Comparison of ENCODE assay signal across 8 mouse cellular contexts in genomic region chr5:57714621-57715523, GRCm38 (mm10). TPM values are rescaled to one million over a fixed set of nuclear protein-coding genes. Genes with fewer than 3 reads are reported as not detected.
DNase-seq lines count a peak whose midpoint lies in the region; ATAC-seq and TF ChIP-seq lines count a peak whose summit lies in the region.

No protein-coding gene starts in this region.

- peak overlapping the region; percentile 91 for H3K4me2 ChIP-seq in embryonic facial prominence, embryonic 13.5 days
- H3K4me2 ChIP-seq in kidney, embryonic 16.5 days (replicated peaks; ENCODE audit: low read depth, low read length), result peak overlapping the region; percentile 76

- peaks cover 3% of the 10 kb centered on the region; the same call in 1 of the 2 replicates for H3K4me1 ChIP-seq in embryonic facial prominence, embryonic 13.5 days
- no peaks in the 10 kb centered on the region for H3K4me1 ChIP-seq in heart, embryonic 10.5 days
- peaks cover 8% of the 10 kb centered on the region for H3K4me1 ChIP-seq in kidney, embryonic 16.5 days (ENCODE audit: insufficient read depth, low read length)
- peaks cover 9% of the 10 kb centered on the region for H3K4me1 ChIP-seq in liver, adult 2 months (ENCODE audit: control insufficient read depth, insufficient read depth, low read length)

- under 1% methylated on average over 40 of the region's 45 CpGs for WGBS in embryonic facial prominence, embryonic 13.5 days
- under 1% methylated on average over 44 of the region's 45 CpGs for WGBS in heart, embryonic 10.5 days
- WGBS in kidney, embryonic 16.5 days, result 0% methylated on average over 38 of the region's 45 CpGs
- WGBS in liver, adult 2 months, result under 1% methylated on average over 45 of the region's 45 CpGs

- no peaks in the 10 kb centered on the region for H3K36me3 ChIP-seq in embryonic facial prominence, embryonic 13.5 days
- no peaks in the 10 kb centered on the region for H3K36me3 ChIP-seq in heart, embryonic 10.5 days
- H3K36me3 ChIP-seq in kidney, embryonic 16.5 days (ENCODE audit: insufficient read depth, low read length), result no peaks in the 10 kb centered on the region
- H3K36me3 ChIP-seq in liver, adult 2 months (ENCODE audit: control insufficient read depth, insufficient read depth, low read length), result no peaks in the 10 kb centered on the region

- peaks cover 4% of the 10 kb centered on the region for H3K27me3 ChIP-seq in embryonic facial prominence, embryonic 13.5 days
- H3K27me3 ChIP-seq in heart, embryonic 10.5 days (ENCODE audit: insufficient read depth, poor library complexity, severe bottlenecking), result no peaks in the 10 kb centered on the region
- H3K27me3 ChIP-seq in kidney, embryonic 16.5 days (ENCODE audit: insufficient read depth, low read length), result peaks cover 5% of the 10 kb centered on the region; the same call in 1 of the 2 replicates
- H3K27me3 ChIP-seq in liver, adult 2 months (ENCODE audit: control insufficient read depth, insufficient read depth, low read length), result peaks cover 20% of the 10 kb centered on the region

- peak overlapping the region; percentile 96 for H3K27ac ChIP-seq in embryonic facial prominence, embryonic 13.5 days
- peak overlapping the region; percentile 96 for H3K27ac ChIP-seq in heart, embryonic 10.5 days
- H3K27ac ChIP-seq in kidney, embryonic 16.5 days (ENCODE audit: low read length), result peak overlapping the region; percentile 66
- H3K27ac ChIP-seq in liver, adult 2 months (replicated peaks; ENCODE audit: insufficient read depth, low read depth, low read length), result no peak overlapping the region; the same call in 1 of the 2 replicates

- TF ChIP-seq POLR2A in liver, adult 2 months (IDR thresholded peaks at IDR 0.05; ENCODE audit: extremely low read depth, insufficient read depth, low read length), result no peak

- no peaks in the 10 kb centered on the region for H3K9me3 ChIP-seq in embryonic facial prominence, embryonic 13.5 days
- no peaks in the 10 kb centered on the region for H3K9me3 ChIP-seq in heart, embryonic 10.5 days
- no peaks in the 10 kb centered on the region for H3K9me3 ChIP-seq in kidney, embryonic 16.5 days (ENCODE audit: low read length)

- ATAC-seq in embryonic facial prominence, embryonic 13.5 days (ENCODE audit: insufficient number of reproducible peaks, insufficient read depth, low FRiP score, low TSS enrichment, low read depth), result peak; percentile 44
- ATAC-seq in kidney, embryonic 16.5 days (ENCODE audit: low FRiP score, low TSS enrichment), result peak; percentile 74

- peak; percentile 23; the same call in 1 of the 2 replicates for TF ChIP-seq CTCF in liver, adult 2 months (IDR thresholded peaks at IDR 0.05; ENCODE audit: low read depth, low read length)

- H3K4me3 ChIP-seq in embryonic facial prominence, embryonic 13.5 days, result peak overlapping the region; percentile 69
- H3K4me3 ChIP-seq in heart, embryonic 10.5 days, result peak overlapping the region; percentile 85
- H3K4me3 ChIP-seq in kidney, embryonic 16.5 days (ENCODE audit: low read length), result peak overlapping the region; percentile 74
- peak overlapping the region; percentile 42 for H3K4me3 ChIP-seq in liver, adult 2 months (ENCODE audit: insufficient read depth, low read depth, low read length)

- peak; percentile 96 for DNase-seq in heart, adult 11 months
- DNase-seq in heart, adult 8-10 months (ENCODE audit: low spot score), result no peak
- peak; percentile 92 for DNase-seq in heart, embryonic 10.5 days (ENCODE audit: low spot score)
- no peak for DNase-seq in liver, adult 2 months (ENCODE audit: extremely low read depth, low read depth, low spot score)
- peak; percentile 81 for DNase-seq in neural tube, embryonic 10.5 days (ENCODE audit: extremely low spot score, low spot score)
- peak; percentile 16 for DNase-seq in testis, postnatal 14 days (ENCODE audit: low spot score)

- peak overlapping the region; percentile 77 for H3K9ac ChIP-seq in embryonic facial prominence, embryonic 13.5 days
- H3K9ac ChIP-seq in kidney, embryonic 16.5 days (replicated peaks; ENCODE audit: low read length), result peak overlapping the region; percentile 74
- H3K9ac ChIP-seq in liver, adult 2 months (ENCODE audit: low read depth, low read length), result no peak overlapping the region; the same call in 1 of the 2 replicates

- no peaks in the 10 kb centered on the region for H3K79me2 ChIP-seq in liver, adult 2 months (ENCODE audit: control insufficient read depth, insufficient read depth, low read length)

RNA-seq across cellular contexts. Expression of gene Pcdh7, which starts 2.9 kb away (rescaled TPM):
- total RNA-seq in heart, adult 8-10 months (2022), result 100 to 1,000 TPM in 1 of 4 experiments, 10 to 100 TPM in 3; 92.5 to 103 (median 96.8) TPM
- polyA plus RNA-seq in embryonic facial prominence, embryonic 13.5 days (2015; fragmentation: Nextera tagmentation; extraction: Ambion mirVana), result 14.3 and 14.7 TPM in 2 replicates
- polyA plus RNA-seq in heart, embryonic 10.5 days (2016; fragmentation: Nextera tagmentation; extraction: Ambion mirVana), result 20.6 and 23.9 TPM in 2 replicates
- polyA plus RNA-seq in kidney, embryonic 16.5 days (2015; fragmentation: Nextera tagmentation; extraction: Ambion mirVana), result 4.1 and 5.8 TPM in 2 replicates
- 1.3 and 1.5 TPM in 2 replicates for total RNA-seq in liver, adult 2 months (2014; rRNA removed)
- polyA plus RNA-seq in liver, adult 2 months (2012; rRNA removed), result 0.29 and 0.32 TPM in 2 replicates

Comparison
In these comparisons a context has a peak if more than half of its experiments do, and no peak if none do; other contexts are left out.
1. DNase-seq: peak in heart, adult 11 months (single experiment), heart, embryonic 10.5 days (single experiment), neural tube, embryonic 10.5 days (single experiment) and testis, postnatal 14 days (single experiment); none in heart, adult 8-10 months (single experiment) and liver, adult 2 months (single experiment).
2. Peak in every context shown above with its lines, with median percentiles within 50 percentile points of each other: H3K4me3 ChIP-seq.